Comparison of ENCODE assay signal across 1 mouse cellular context in genomic region chr16:33769848-33770247, GRCm38 (mm10).
A peak's percentile ranks its signal among the peaks of the same experiment; 100 is the strongest.
TF ChIP-seq lines count a peak whose summit lies in the region.

No protein-coding gene starts in this region.

TF ChIP-seq in CH12.LX, 34 proteins besides CTCF, POLR2A, EP300 and RAD21 (continued from another document):
- TF ChIP-seq ZMIZ1 (IDR thresholded peaks at IDR 0.05; ENCODE audit: low read depth, low read length): peak; percentile 71
- TF ChIP-seq JUND (conservative IDR thresholded peaks at IDR 0.05; ENCODE audit: low read depth, low read length): no peak; the same call in 1 of the 2 replicates
- TF ChIP-seq TCF12 (IDR thresholded peaks at IDR 0.05; ENCODE audit: low read depth, low read length): peak; percentile 78
- TF ChIP-seq SMC3 (IDR thresholded peaks at IDR 0.05; ENCODE audit: low read depth, low read length): peak; percentile 15
- no peak for TF ChIP-seq ZKSCAN1 (IDR thresholded peaks at IDR 0.05; ENCODE audit: borderline replicate concordance, low read depth, low read length)
- peak; percentile 41; the same call in 1 of the 2 replicates for TF ChIP-seq ELF1 (IDR thresholded peaks at IDR 0.05; ENCODE audit: low read depth, low read length)
- TF ChIP-seq CHD1 (IDR thresholded peaks at IDR 0.05; ENCODE audit: low read depth, low read length): no peak; the same call in 1 of the 2 replicates
- TF ChIP-seq MEF2A (IDR thresholded peaks at IDR 0.05; ENCODE audit: borderline replicate concordance, low read depth, low read length): peak; percentile 87
- TF ChIP-seq TBP (conservative IDR thresholded peaks at IDR 0.05; ENCODE audit: low read depth, low read length): peak; percentile 66; the same call in 1 of the 2 replicates
- TF ChIP-seq BHLHE40 (IDR thresholded peaks at IDR 0.05; ENCODE audit: low read depth, low read length): peak; percentile 85
- TF ChIP-seq HCFC1 (IDR thresholded peaks at IDR 0.05; ENCODE audit: low read depth, low read length): no peak; the same call in 1 of the 2 replicates
- TF ChIP-seq ETS1 (conservative IDR thresholded peaks at IDR 0.05; ENCODE audit: low read depth, low read length): peak; percentile 69
- peak; percentile 95 for TF ChIP-seq MAFK (IDR thresholded peaks at IDR 0.05; ENCODE audit: insufficient replicate concordance, low read length)
- no peak for TF ChIP-seq KAT2A (IDR thresholded peaks at IDR 0.05; ENCODE audit: insufficient replicate concordance, low read length)
- TF ChIP-seq UBTF (IDR thresholded peaks at IDR 0.05; ENCODE audit: low read depth, low read length): 0 out of 2 replicates have a peak, but pooled peaks have one; percentile 28
- peak; percentile 68 for TF ChIP-seq MAZ (IDR thresholded peaks at IDR 0.05; ENCODE audit: low read depth, low read length)
- TF ChIP-seq ZC3H11A (IDR thresholded peaks at IDR 0.05; ENCODE audit: low read depth, low read length): no peak; the same call in 1 of the 2 replicates
- no peak; the same call in 1 of the 2 replicates for TF ChIP-seq MAX (IDR thresholded peaks at IDR 0.05; ENCODE audit: low read length)
- TF ChIP-seq JUN (IDR thresholded peaks at IDR 0.05; ENCODE audit: insufficient read depth, low read depth, low read length): peak; percentile 52
